Mouse (Mus musculus) urinary bladder, postnatal 25 days (tissue): ENCODE results near the gene Jazf1.
A peak's percentile ranks its signal among the peaks of the same experiment; 100 is the strongest.

Source experiments
- DNase-seq: peaks from one replicate; pipeline ENCODE4 v3.0.0; 2022; ENCODE audit warnings: low spot score

Gene Jazf1

DNA sequence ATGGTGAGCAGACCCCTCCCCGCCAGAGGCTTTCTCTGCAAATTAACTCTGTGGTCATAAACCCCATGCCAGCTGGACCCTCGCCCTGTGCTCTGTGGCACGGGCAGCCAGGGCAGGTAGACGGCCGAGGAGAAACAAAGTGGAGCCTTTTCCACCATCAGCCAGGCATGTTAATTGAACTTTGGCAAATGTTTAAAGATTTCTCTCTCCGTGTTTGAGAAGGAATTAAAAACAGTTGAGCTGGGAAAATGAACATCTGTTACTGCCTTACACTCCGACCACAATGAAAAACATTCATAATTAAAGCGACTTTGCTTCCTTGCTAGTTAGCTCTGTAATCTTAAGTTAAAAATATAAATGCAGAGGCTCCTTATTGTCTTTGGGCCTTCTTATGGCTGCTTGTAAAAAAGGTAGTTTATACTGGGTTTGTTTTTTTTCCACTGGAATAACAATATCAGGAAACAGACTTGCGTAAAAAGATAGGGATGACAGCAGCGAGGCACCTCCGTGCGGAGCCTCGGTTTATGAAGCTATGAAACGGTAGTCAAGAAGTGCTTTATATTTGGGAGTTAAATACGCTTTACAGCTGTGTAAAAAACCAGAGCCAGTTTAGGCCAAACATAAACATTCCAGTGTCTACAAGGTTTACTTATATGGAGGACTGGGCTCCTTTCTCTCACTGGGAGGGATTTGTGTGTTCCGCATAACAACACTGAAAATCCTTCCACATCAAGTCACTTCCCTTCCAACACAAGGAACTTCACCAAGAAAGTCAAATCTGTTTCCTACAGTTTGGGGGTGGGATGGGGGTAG lies 273.2 kb downstream of the Jazf1 start:
- DNase-seq, result no peak

DNA sequence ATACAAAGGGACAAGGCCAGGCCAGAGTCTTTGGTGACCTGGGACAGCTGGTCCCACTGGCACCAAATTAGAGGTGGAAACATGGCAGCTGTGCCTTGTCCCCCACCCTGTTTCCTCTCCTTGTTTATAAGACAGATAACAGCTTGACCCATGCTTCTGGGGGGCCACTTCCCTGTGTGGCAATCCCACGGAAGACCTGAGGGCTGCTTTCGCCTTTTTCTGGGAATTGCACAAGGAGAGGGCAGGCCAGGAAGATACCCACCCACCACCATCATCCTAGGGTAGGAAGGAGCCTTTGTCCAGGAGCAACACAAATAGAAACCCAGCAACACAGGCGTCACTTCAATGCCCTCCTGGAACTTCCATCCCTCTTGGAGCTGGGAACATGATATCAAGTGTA lies 276.0 kb downstream of the Jazf1 start:
- no peak for DNase-seq

DNA sequence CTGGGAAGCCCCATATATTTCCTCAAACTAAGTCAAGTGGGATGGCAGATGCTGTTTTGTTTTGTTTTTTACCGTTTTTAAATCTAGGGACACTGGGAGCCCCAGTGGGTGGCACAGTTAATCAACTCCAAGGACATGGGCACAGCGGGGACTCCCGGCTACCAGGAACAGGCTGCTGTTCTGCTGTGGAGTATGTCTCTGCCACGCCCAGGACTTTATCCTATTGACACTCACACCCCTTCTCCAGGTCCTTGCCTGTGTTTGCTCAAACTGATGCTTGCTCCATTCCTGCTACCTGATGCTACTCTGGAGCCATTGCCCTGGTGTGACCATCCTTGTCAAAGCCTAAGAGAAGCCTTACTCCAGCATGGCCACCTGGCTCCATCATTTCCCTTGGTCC lies 277.6 kb downstream of the Jazf1 start:
- DNase-seq, result no peak

DNA sequence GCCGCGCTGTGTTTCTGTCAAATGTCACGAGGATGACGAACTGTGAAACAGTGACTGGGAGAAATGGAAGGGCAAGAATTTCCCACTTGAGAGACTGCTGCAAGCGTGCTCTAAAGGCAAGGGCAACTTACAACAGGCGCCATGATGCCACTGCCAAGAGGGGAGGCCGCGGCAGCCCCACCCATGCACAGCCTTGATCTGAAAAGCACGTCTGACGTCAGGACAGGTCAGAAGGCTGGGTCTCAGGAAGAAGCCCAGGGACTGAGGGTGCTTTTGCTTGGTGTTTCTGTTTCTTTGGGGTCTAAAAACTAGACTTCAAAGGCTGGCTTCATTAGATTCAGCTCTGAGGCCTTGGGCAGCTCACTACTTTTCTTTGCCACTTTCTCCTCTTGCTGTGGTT lies 278.1 kb downstream of the Jazf1 start:
- DNase-seq, result no peak

DNA sequence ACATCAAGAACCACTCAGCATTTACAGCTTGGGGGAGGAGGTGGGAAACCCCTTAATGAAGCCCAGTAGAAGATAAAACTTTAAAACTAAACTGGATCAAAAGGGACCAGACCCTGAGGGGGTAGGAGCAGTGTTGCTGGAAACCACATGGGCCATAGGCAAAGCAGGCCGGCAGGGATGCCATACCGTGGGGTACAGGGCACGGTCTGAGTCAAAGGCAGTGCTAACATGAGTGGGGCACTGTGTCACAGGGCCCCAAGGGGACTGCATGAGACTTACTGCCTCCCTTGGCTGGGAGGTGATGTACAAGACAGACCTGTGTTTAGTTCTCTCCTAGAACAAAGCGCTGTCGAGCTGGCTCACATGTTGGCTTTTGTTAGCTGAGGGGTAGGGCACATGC lies 288.9 kb downstream of the Jazf1 start:
- DNase-seq, result no peak

DNA sequence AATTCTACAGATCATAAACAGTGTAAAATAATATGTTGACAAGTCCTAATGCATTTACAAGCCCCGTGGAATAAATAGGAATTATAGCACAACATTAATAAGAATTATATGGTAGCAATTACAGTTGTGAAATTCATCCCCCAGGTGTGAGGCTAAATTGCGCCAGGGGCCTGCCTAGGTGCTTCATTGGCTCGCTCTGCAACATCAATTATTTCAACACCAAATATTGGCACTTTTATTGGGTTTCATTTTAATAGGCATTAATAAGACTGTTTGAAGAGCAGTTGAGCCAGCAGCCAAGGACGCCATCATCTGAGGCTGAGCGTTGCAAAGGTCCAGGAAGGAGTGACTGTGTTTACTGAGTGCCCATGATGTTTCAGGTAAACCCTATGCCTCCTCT lies 289.9 kb downstream of the Jazf1 start:
- DNase-seq, result no peak

DNA sequence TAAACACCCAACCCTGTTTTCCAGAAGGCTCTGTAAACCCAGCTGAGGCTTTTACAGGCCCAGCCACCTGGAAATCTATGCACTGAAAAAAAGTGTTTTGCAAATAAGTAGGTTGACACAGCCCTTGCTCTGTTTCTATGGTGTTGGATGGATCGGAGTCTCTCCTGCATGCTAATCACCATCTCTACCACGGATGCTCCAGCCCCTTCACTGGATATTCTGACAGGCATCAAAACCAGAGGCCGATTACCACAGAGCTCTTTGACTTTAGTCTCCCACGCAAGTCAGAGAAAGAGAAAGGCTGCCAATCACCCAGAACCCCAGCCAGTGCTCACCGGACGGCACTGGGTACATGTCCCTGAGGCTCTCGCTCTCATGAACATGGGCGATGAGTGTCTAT lies 291.4 kb downstream of the Jazf1 start:
- DNase-seq, result no peak

DNA sequence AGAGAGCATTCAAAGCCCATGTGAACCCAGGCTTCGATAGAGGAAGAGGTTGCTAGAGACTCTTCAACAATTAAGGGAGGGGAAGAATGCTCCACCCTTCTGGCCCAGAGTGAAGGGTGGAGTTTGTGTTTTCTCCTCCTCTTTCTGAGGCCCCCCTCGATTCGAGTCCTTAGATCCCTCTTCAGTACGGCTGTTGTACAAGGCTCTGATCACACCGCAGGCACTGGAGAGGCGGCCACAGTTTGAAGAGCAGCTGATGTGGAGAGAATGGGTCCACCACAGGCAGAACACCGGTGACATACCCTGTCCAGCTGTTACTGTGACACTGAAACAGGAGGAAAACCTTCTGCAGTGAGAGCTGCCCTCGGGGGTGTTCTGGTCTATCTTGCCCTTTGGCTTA lies 292.5 kb downstream of the Jazf1 start:
- no peak for DNase-seq

DNA sequence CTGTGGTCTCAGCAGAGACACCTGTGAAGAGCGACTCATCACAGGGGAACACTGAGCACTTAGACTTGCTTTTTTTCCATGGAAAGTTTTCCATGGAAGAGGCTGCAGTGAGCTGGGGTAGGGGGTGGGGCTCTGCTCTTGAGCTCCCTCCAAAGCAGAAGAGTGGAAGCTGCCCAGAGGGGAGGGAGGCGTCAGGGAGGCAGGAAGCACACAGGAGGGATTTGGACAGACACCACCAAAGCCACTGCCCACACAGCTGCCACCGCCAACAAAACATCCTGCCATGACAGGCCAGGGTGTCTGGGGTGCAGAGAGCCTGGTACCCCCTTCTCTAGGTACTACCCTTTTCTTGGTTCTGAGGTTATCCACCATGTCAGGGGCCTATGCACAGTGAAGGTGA lies 293.1 kb downstream of the Jazf1 start:
- no peak for DNase-seq

DNA sequence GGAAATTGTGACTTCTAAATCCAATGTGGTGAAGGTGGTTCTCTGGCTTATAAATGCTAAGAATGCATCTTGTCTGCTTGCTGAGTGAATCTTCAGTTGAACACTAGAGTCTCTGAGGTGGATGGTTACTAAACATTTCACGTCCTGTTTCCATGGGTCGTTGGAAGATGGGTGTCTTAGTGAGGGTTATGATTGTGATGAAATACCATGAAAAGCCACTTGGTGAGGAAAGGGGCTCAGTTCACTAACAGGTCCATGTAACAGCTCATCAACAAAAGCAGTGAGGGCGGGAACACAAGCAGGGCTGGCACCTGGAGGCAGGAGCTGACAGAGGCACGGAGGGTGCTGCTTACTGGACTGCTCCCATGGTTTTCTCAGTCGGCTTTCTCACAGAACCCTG lies 295.3 kb downstream of the Jazf1 start:
- DNase-seq, result no peak

DNA sequence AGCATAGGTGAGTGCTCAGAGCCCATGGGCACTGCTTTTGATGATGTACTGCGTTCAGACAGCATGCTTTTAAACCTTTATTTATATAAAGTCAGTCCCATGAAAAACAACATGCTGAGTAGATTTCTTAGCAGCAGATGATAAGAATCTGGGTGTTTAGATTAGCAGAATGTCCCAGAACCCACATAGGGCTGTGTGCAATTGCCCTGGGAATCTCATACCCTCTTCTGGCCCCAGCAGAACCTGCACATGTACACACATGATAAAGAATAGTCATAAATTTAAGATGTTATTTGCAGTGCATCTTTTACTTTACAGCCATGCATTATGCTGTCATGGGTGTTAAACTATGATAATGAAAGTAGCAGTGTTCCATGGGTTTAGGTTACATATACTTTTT lies 297.6 kb downstream of the Jazf1 start:
- no peak for DNase-seq

DNA sequence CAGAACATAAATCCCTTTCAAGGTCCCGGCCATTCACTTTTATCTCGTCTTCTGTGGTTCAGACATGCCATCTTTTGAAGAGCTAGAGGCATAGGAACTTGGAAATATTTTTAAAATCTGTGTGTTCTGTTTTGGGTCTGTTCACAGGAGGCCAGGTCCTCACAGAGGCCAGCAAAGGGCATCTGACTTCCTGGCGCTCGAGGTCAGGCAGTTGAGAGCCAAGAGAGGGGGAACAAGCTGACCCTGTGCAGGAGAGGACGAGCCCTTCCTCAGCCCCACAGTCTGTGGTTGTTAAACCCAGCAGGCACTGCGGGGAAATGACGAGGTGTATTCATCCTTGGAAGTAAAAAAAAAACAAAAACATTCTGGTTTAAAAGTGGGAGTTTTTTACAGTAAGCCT lies 303.2 kb downstream of the Jazf1 start:
- DNase-seq, result no peak

DNA sequence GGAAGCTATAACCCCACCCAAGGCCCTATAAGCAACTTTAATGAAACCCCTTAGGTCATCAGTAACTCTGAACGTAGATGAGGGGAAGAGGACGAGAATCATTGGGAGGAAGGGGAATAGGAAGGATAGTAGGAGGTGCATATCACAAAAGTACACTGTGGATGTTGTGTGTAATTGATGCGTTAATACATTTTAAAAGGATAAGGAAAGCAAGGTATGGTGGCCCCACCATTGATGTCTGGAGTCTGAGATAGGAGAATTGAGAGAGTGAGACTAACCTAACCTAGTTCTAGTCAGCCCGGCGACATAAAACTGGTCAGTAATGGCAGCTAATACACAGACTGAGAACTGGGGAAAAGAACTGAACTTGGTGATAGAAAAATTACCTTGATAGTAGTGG lies 315.6 kb downstream of the Jazf1 start:
- DNase-seq, result no peak

DNA sequence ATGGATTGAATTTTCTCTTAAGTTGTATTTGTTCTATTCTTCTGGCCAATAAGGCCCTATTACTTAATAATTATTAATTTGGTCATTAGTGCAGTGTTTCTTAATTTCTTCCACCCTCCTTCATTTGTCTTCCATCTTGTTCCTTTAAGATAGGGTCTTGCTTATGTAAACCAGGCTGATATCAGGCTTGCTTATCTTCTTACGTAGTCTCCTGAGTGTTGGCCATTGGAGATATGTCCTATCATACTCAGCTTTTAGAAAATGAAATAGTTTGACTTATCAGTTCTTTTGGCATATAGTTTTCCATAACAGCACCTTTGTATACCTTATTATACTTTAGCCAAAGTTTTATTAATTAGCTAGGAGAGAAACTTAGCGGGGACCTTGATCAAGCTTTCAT lies 333.8 kb downstream of the Jazf1 start:
- DNase-seq, result no peak

DNA sequence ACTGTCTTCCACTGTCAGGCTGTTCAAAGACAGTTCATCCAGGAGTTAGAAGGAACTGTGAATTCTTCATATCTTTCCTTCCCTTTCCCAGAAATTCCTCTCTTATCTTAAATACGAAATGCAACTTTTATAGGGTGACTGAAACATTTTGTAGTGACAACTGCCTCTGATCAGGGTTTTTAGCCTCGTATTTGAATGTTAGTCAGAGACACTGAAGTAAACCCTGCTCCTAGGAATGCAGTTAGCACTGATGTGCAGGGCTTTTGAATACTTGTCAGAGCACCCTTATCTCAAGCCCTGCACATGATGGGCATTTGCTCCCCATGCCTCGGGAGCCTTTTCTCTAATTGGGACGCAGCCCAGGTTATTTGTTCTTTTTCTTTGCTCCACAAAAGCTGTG lies 338.1 kb downstream of the Jazf1 start:
- DNase-seq, result no peak

DNA sequence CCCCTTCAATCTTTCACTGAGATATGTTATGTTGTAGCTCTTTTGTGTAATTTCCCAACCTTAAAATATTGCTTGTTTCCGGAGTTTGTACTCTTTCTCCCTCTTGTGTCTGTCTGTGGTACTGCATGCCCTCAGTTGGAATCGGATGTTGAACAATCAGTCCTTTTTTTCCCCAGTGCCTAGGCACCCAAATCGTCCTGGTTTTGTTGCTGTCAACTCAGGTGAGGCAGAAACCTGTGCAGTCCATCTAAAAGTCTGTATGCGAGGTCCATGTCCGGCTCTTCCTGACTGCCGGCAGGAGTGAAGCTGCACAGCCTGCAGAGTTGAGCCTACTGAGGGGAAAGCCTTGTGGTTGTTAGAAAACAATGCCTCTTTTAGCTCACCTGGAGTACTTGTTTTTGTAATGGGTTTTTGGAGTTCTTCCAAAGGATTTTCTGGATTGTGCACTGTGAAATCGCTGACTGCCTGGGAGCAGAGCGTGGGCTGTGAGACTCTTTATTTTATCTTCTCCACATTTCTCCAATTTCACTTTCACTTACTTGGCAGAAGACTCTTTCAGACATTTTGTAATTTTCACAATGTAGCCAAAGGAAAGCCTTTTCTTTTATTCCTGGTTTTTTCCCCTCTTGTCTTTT lies 343.5 kb downstream of the Jazf1 start:
- DNase-seq, result peak; percentile 61
